Mouse (Mus musculus): ENCODE results near the gene Hoxc12. TPM values are rescaled to one million over a fixed set of nuclear protein-coding genes. Genes with fewer than 3 reads are reported as not detected.

Gene Hoxc12
- polyA plus RNA-seq, 1 experiment: 4.9 TPM

DNA sequence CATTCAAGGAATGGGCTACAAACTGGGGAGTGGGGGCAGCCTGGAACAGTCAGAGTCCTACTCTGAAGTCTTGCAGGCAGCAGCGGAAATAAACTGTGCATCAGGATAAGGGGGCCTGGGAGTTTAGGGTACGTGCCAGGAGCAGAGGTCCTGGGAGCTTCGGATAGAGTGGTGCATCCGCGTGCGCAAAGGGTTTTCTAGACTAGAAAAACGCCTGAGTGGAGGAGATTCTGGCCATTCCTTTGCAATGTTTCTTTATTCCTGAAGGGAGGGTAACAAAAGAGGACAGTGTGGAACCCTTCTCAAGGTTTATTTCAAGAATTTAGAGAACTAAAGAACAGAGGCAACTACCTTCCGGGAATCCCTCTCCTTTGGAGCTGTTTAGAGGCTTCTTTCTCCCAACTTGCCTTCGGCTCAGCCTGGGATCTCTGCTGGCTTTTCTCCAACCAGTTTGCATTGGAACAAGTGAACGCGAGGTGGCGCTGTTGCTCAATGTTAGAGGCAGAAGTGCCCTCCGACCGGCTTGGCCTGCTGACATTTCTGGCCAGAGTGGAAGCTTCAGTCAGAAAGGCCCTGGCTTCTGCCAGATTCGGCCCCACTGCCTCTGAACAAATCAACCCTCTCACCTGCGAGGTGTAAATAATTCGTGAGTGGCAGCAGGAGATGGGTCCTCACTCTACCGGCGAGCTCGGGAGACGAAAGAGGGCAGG, 50.7 kb downstream of the Hoxc12 start:
- H3K36me3 ChIP-seq (ENCODE audit: control insufficient read depth, insufficient read depth): peaks cover 27% of the 10 kb centered on the region
- TF ChIP-seq CEBPB (IDR thresholded peaks at IDR 0.05; ENCODE audit: low read depth): no peak
- peak; percentile 42 for TF ChIP-seq MAX (IDR thresholded peaks at IDR 0.05)
- TF ChIP-seq MYOG (IDR thresholded peaks at IDR 0.05; ENCODE audit: control insufficient read depth, extremely low read depth, insufficient read length): no peak
- no peak for TF ChIP-seq USF1 (IDR thresholded peaks at IDR 0.05; ENCODE audit: low read depth)
- TF ChIP-seq MYOD1 (IDR thresholded peaks at IDR 0.05; ENCODE audit: control insufficient read depth, insufficient read length, low read depth): no peak
- no peak for TF ChIP-seq FOSL1 (IDR thresholded peaks at IDR 0.05; ENCODE audit: insufficient read depth, low read length, poor library complexity, severe bottlenecking)
- peak; percentile 94 for TF ChIP-seq CTCF (IDR thresholded peaks at IDR 0.05; ENCODE audit: control insufficient read depth, insufficient read depth, insufficient read length)
- no peak overlapping the region for H3ac ChIP-seq (ENCODE audit: control insufficient read depth, insufficient read length, low read depth)
- peaks cover 70% of the 10 kb centered on the region for H3K79me2 ChIP-seq (ENCODE audit: control insufficient read depth, insufficient read depth)
- H3K27me3 ChIP-seq (ENCODE audit: control insufficient read depth, insufficient read depth, insufficient read length): no peaks in the 10 kb centered on the region
- H3K79me3 ChIP-seq (ENCODE audit: low read depth): peaks cover 18% of the 10 kb centered on the region
- no peak overlapping the region for H3K4me3 ChIP-seq (ENCODE audit: insufficient read depth, poor library complexity, severe bottlenecking)

DNA sequence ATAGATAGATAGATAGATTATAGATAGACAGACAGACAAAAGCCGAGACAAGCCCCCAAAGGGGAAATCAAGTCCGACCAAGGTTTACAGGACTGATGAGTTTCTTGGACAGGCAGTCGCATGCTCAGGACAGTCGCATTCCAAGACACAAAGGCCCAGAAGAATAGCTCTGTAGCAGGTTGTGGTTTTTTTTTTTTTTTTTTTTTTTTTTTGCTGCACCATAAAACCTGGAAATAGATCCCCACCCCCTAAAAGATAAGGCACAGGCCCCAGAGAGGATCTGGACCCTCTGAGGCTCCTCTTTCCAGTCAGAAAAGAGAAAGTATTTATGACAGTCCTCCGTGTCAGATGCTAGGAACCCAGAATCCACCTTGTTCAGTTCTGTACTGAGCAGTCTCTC, 51.5 kb downstream of the Hoxc12 start:
- Histone ChIP-seq H3K27me3 (ENCODE audit: control insufficient read depth, insufficient read depth, insufficient read length) (no peaks in the 10 kb centered on the region), H3K36me3 (ENCODE audit: control insufficient read depth, insufficient read depth) (peaks cover 27% of the 10 kb centered on the region)

More for the DNA sequence above, 51.5 kb downstream of the Hoxc12 start:
- Histone ChIP-seq H3K4me3 (ENCODE audit: insufficient read depth, poor library complexity, severe bottlenecking) (no peak overlapping the region), H3K79me2 (ENCODE audit: control insufficient read depth, insufficient read depth) (peaks cover 62% of the 10 kb centered on the region), H3K79me3 (ENCODE audit: low read depth) (peaks cover 11% of the 10 kb centered on the region), H3ac (ENCODE audit: control insufficient read depth, insufficient read length, low read depth) (no peak overlapping the region)
- TF ChIP-seq FOSL1 (IDR thresholded peaks at IDR 0.05; ENCODE audit: insufficient read depth, low read length, poor library complexity, severe bottlenecking): no peak
- no peak for TF ChIP-seq MYOG (IDR thresholded peaks at IDR 0.05; ENCODE audit: control insufficient read depth, extremely low read depth, insufficient read length)
- TF ChIP-seq CTCF (IDR thresholded peaks at IDR 0.05; ENCODE audit: control insufficient read depth, insufficient read depth, insufficient read length): no peak
- no peak for TF ChIP-seq MYOD1 (IDR thresholded peaks at IDR 0.05; ENCODE audit: control insufficient read depth, insufficient read length, low read depth)
- no peak for TF ChIP-seq CEBPB (IDR thresholded peaks at IDR 0.05; ENCODE audit: low read depth)

Small RNA genes within 50 kb of the gene (microRNA-seq; reads per million reads assigned to microRNA genes)
- 2,942 reads per million, percentile 91 among the genes with 10 or more reads in this experiment for gene Mir196a-2 (ENCODE audit: borderline microRNAs expressed)

Other genes starting within 250 kb of the Hoxc12 start
- 25.7 TPM for gene Calcoco1, start 214.6 kb upstream of the Hoxc12 start, polyA plus RNA-seq (2012; fragmentation: generic; extraction: Trizol)
- 8.2 TPM for gene Hoxc13, start 15.7 kb upstream of the Hoxc12 start, polyA plus RNA-seq (2012; fragmentation: generic; extraction: Trizol)
- gene Hoxc11, start 17.7 kb downstream of the Hoxc12 start, polyA plus RNA-seq (2012; fragmentation: generic; extraction: Trizol): 34.6 TPM
- gene Hoxc10, start 30.0 kb downstream of the Hoxc12 start, polyA plus RNA-seq (2012; fragmentation: generic; extraction: Trizol): 49.6 TPM
- 1.6 TPM for gene Hoxc5, start 30.7 kb downstream of the Hoxc12 start, polyA plus RNA-seq (2012; fragmentation: generic; extraction: Trizol)
- 9.4 TPM for gene Hoxc9, start 39.7 kb downstream of the Hoxc12 start, polyA plus RNA-seq (2012; fragmentation: generic; extraction: Trizol)
- gene Hoxc8, start 53.9 kb downstream of the Hoxc12 start, polyA plus RNA-seq (2012; fragmentation: generic; extraction: Trizol): 1.1 TPM
- gene Hoxc6, start 61.5 kb downstream of the Hoxc12 start, polyA plus RNA-seq (2012; fragmentation: generic; extraction: Trizol): 10.6 TPM
- gene Hoxc4, start 82.2 kb downstream of the Hoxc12 start, polyA plus RNA-seq (2012; fragmentation: generic; extraction: Trizol): 3.4 TPM
- gene Smug1, start 230.3 kb downstream of the Hoxc12 start, polyA plus RNA-seq (2012; fragmentation: generic; extraction: Trizol): 15.7 TPM